10 mouse cellular contexts compared by ENCODE assay signal in genomic region chr2:5906092-5906491, GRCm38 (mm10). TPM values are rescaled to one million over a fixed set of nuclear protein-coding genes. Genes with fewer than 3 reads are reported as not detected.
DNase-seq lines count a peak whose midpoint lies in the region; ATAC-seq and TF ChIP-seq lines count a peak whose summit lies in the region.
"Had no signal": no experiment of that assay in that cellular context is flagged by ENCODE, and none has a peak within 500 bp of the region (broad histone marks: within the 10 kb centered on the region; RNA-seq: fewer than 3 reads in every experiment).

No protein-coding gene starts in this region.

- H3K4me2 ChIP-seq in forebrain, embryonic 15.5 days (replicated peaks) = no peak overlapping the region

- H3K9me3 ChIP-seq in forebrain, embryonic 15.5 days = no peaks in the 10 kb centered on the region

- no peaks in the 10 kb centered on the region for H3K27me3 ChIP-seq in heart, adult 2 months (ENCODE audit: control insufficient read depth, insufficient read depth, low read length)
- no peaks in the 10 kb centered on the region for H3K27me3 ChIP-seq in forebrain, embryonic 15.5 days
- H3K27me3 ChIP-seq in thymus, adult 2 months (ENCODE audit: control insufficient read depth, insufficient read depth, low read length) = no peaks in the 10 kb centered on the region

- H3K4me1 ChIP-seq in heart, adult 2 months (ENCODE audit: control insufficient read depth, insufficient read depth, low read length) = no peaks in the 10 kb centered on the region
- H3K4me1 ChIP-seq in forebrain, embryonic 15.5 days = 0 out of 2 replicates have a peak, but pooled peaks cover 9% of the 10 kb centered on the region
- H3K4me1 ChIP-seq in thymus, adult 2 months (replicated peaks; ENCODE audit: control insufficient read depth, insufficient read depth, low read length) = no peaks in the 10 kb centered on the region

- ATAC-seq in forebrain, embryonic 15.5 days (replicated peaks) = 0 out of 2 replicates have a peak, but pooled peaks have one; percentile 46

- TF ChIP-seq CTCF in heart, adult 2 months (IDR thresholded peaks at IDR 0.05) = no peak
- TF ChIP-seq CTCF in thymus, adult 2 months (IDR thresholded peaks at IDR 0.05; ENCODE audit: borderline replicate concordance, control insufficient read depth, extremely low read depth, insufficient read depth, low read length, poor library complexity) = no peak

- intact Hi-C loops in heart, adult 2 months (cut with DNase I) = no loop called here

- H3K36me3 ChIP-seq in heart, adult 2 months (ENCODE audit: control insufficient read depth, insufficient read depth, low read length) = no peaks in the 10 kb centered on the region
- H3K36me3 ChIP-seq in forebrain, embryonic 15.5 days = peaks cover 3% of the 10 kb centered on the region
- H3K36me3 ChIP-seq in thymus, adult 2 months (ENCODE audit: control insufficient read depth, insufficient read depth, low read length) = no peaks in the 10 kb centered on the region

- WGBS in heart, adult 2 months = 20% methylated on average over 5 of the region's 5 CpGs
- 21% methylated on average over 5 of the region's 5 CpGs for WGBS in forebrain, embryonic 15.5 days
- WGBS in thymus, adult 2 months = 91% methylated on average over 5 of the region's 5 CpGs

- DNase-seq in heart, postnatal 4 days = peak; percentile 34
- no peak for DNase-seq in heart, adult 2 months
- DNase-seq in retina, postnatal 1 day = peak; percentile 11
- DNase-seq in retina, embryonic 14.5 days (ENCODE audit: low spot score) = no peak
- DNase-seq in telencephalon, adult 2 months (ENCODE audit: low read depth, low spot score) = peak; percentile 42
- DNase-seq in spleen, adult 12 weeks (ENCODE audit: low spot score) = no peak
- DNase-seq in thymus, adult 2 months = no peak

- no peak overlapping the region for H3K4me3 ChIP-seq in heart, adult 2 months
- H3K4me3 ChIP-seq in forebrain, embryonic 15.5 days = no peak overlapping the region
- no peak overlapping the region for H3K4me3 ChIP-seq in thymus, adult 2 months (ENCODE audit: control insufficient read depth, insufficient read depth, low read length)

- TF ChIP-seq EP300 in heart, adult 2 months (IDR thresholded peaks at IDR 0.05; ENCODE audit: insufficient read depth, low read depth, low read length) = no peak

- H3K79me2 ChIP-seq in heart, adult 2 months (replicated peaks; ENCODE audit: control insufficient read depth, insufficient read depth, low read length) = no peaks in the 10 kb centered on the region

- no peak overlapping the region for H3K27ac ChIP-seq in heart, adult 2 months
- H3K27ac ChIP-seq in forebrain, embryonic 15.5 days (replicated peaks) = peak overlapping the region; percentile 70
- no peak overlapping the region for H3K27ac ChIP-seq in thymus, adult 2 months (ENCODE audit: control insufficient read depth, insufficient read depth, low read length)
- H3K27ac ChIP-seq: kidney, postnatal 0 days; macrophage had no signal

- no peak for TF ChIP-seq POLR2A in heart, adult 2 months (IDR thresholded peaks at IDR 0.05; ENCODE audit: insufficient read depth, low read depth, low read length)
- TF ChIP-seq POLR2A in thymus, adult 2 months (IDR thresholded peaks at IDR 0.05; ENCODE audit: control insufficient read depth, extremely low read depth, insufficient read depth, low read length, poor library complexity) = no peak

- H3K9ac ChIP-seq in heart, adult 2 months (ENCODE audit: low read depth, low read length) = no peak overlapping the region
- no peak overlapping the region for H3K9ac ChIP-seq in forebrain, embryonic 15.5 days (replicated peaks)

RNA-seq across cellular contexts. Expression of gene Sec61a2, which starts 10.9 kb away (rescaled TPM):
- total RNA-seq in heart, postnatal 4 days (2021) = 10 to 100 TPM; 28.8 to 29.0 TPM
- 10 to 100 TPM; 12.1 to 12.7 TPM for total RNA-seq in heart, adult 2 months (2021)
- polyA plus RNA-seq in heart, adult 2 months (2012; rRNA removed) = 18.4 and 39.4 TPM in 2 replicates
- 88.2 and 95.8 TPM in 2 replicates for polyA plus RNA-seq in forebrain, embryonic 15.5 days (2015; fragmentation: Nextera tagmentation; extraction: Ambion mirVana)
- polyA plus RNA-seq in thymus, adult 2 months (2012; rRNA removed) = 29.4 and 34.0 TPM in 2 replicates

RNA-seq across cellular contexts. Expression of gene Dhtkd1, which starts 36.5 kb away (rescaled TPM):
- 1 to 10 TPM; 2.3 to 3.0 TPM for total RNA-seq in heart, postnatal 4 days (2021)
- total RNA-seq in heart, adult 2 months (2021) = 1 to 10 TPM; 4.5 to 6.8 TPM
- 3.6 and 11.7 TPM in 2 replicates for polyA plus RNA-seq in heart, adult 2 months (2012; rRNA removed)
- 6.0 and 8.9 TPM in 2 replicates for polyA plus RNA-seq in forebrain, embryonic 15.5 days (2015; fragmentation: Nextera tagmentation; extraction: Ambion mirVana)
- polyA plus RNA-seq in thymus, adult 2 months (2012; rRNA removed) = 0.62 and 2.2 TPM in 2 replicates

RNA-seq across cellular contexts. Expression of gene Gm13199, which starts 43.4 kb away (rescaled TPM):
- total RNA-seq in heart, postnatal 4 days (2021) = under 1 TPM in 1 of 2 experiments, not detected in 1; 0.47 TPM
- not detected for total RNA-seq in heart, adult 2 months (2021)
- not detected in 2 replicates for polyA plus RNA-seq in heart, adult 2 months (2012; rRNA removed)
- 1.2 and 1.9 TPM in 2 replicates for polyA plus RNA-seq in forebrain, embryonic 15.5 days (2015; fragmentation: Nextera tagmentation; extraction: Ambion mirVana)
- polyA plus RNA-seq in thymus, adult 2 months (2012; rRNA removed) = 3.0 and 3.8 TPM in 2 replicates
- polyA plus RNA-seq: macrophage had no signal

RNA-seq across cellular contexts. Expression of gene Upf2, which starts 45.2 kb away (rescaled TPM):
- 10 to 100 TPM; 10.9 to 11.3 TPM for total RNA-seq in heart, postnatal 4 days (2021)
- 10 to 100 TPM; 16.2 to 16.7 TPM for total RNA-seq in heart, adult 2 months (2021)
- polyA plus RNA-seq in heart, adult 2 months (2012; rRNA removed) = 2.9 and 5.0 TPM in 2 replicates
- 9.1 and 9.5 TPM in 2 replicates for polyA plus RNA-seq in forebrain, embryonic 15.5 days (2015; fragmentation: Nextera tagmentation; extraction: Ambion mirVana)
- polyA plus RNA-seq in thymus, adult 2 months (2012; rRNA removed) = 5.0 and 5.6 TPM in 2 replicates

Comparison
In these comparisons a context has a peak if more than half of its experiments do, and no peak if none do; other contexts are left out.
1. DNase-seq: peak in heart, postnatal 4 days (single experiment), retina, postnatal 1 day (single experiment) and telencephalon, adult 2 months (single experiment); none in heart, adult 2 months (0 of 2), retina, embryonic 14.5 days (single experiment), spleen, adult 12 weeks (single experiment) and thymus, adult 2 months (single experiment).